Mouse (Mus musculus) megakaryocyte progenitor cell, adult 5-6 weeks (primary cell): ENCODE measurements around the gene Shisa8. TPM values are rescaled to one million over a fixed set of nuclear protein-coding genes. Genes with fewer than 3 reads are reported as not detected.
A peak's percentile ranks its signal among the peaks of the same experiment; 100 is the strongest.

ENCODE experiments used
- ATAC-seq: replicated peaks from 2 replicates; pipeline ENCODE4 v1.8.0; 2016; ENCODE audit warnings: mild to moderate bottlenecking, moderate TSS enrichment, inconsistent platforms; ENCODE audit not compliant: poor library complexity
- total RNA-seq, 2 experiments: library from RNA; stranded (forward) in 1 of 2; stranded (reverse) in 1 of 2; fragments of 157-497, 149-512 nt in 1 of 2; fragments of 200-1000 nt in 1 of 2; gene quantifications; 2 replicates each; pipeline versions ENCODE4 v1.2.3 to v1.2.4; 2015 to 2017

Gene Shisa8
- total RNA-seq, 2 experiments from 2014 or later: 0.10 to 3.2 TPM

GRCm38 (mm10) chr15:82223657-82224601, 11.3 kb upstream of the Shisa8 start, which contains the start of gene Tnfrsf13c:
TSS of gene Tnfrsf13c (minus strand) at chr15:82224369.
- peak; percentile 81 for ATAC-seq

GRCm38 (mm10) chr15:82223251-82223650, 10.6 kb upstream of the Shisa8 start:
- no peak for ATAC-seq

- ATAC-seq: no peak
These were observed 8.7 kb upstream of the Shisa8 start for GRCm38 (mm10) chr15:82221104-82221860.

- no peak for ATAC-seq
These were observed 7.5 kb upstream of the Shisa8 start for GRCm38 (mm10) chr15:82220003-82220675.

GRCm38 (mm10) chr15:82218778-82219666, 6.4 kb upstream of the Shisa8 start:
- ATAC-seq: peak; percentile 68

- ATAC-seq: no peak
These were observed 5.4 kb upstream of the Shisa8 start for GRCm38 (mm10) chr15:82217980-82218379.

- 0 out of 2 replicates have a peak, but pooled peaks have one; percentile 30 for ATAC-seq
These were observed 4.4 kb upstream of the Shisa8 start for GRCm38 (mm10) chr15:82217039-82217438.

- ATAC-seq: no peak
These were observed 3.7 kb upstream of the Shisa8 start for GRCm38 (mm10) chr15:82216142-82216827.

- ATAC-seq: no peak
These were observed 2.9 kb upstream of the Shisa8 start for GRCm38 (mm10) chr15:82215332-82216046.

- no peak for ATAC-seq
These were observed 607 bp upstream of the Shisa8 start for GRCm38 (mm10) chr15:82213222-82213621.

- ATAC-seq: no peak
These were observed 484 bp downstream of the Shisa8 start for GRCm38 (mm10) chr15:82211911-82212751.

- no peak for ATAC-seq
These were observed 1.3 kb downstream of the Shisa8 start for GRCm38 (mm10) chr15:82211281-82211680.

GRCm38 (mm10) chr15:82210801-82211200, 1.8 kb downstream of the Shisa8 start:
- no peak for ATAC-seq

- ATAC-seq: no peak
These were observed 3.1 kb downstream of the Shisa8 start for GRCm38 (mm10) chr15:82209295-82210050.

- ATAC-seq: no peak
These were observed 4.3 kb downstream of the Shisa8 start for GRCm38 (mm10) chr15:82208307-82208706.

GRCm38 (mm10) chr15:82207504-82208219, 5.0 kb downstream of the Shisa8 start:
- no peak for ATAC-seq

GRCm38 (mm10) chr15:82207105-82207459, 5.5 kb downstream of the Shisa8 start:
- ATAC-seq: no peak
